Mouse (Mus musculus) erythroblast, embryonic 14.5 days (primary cell): ENCODE measurements around the gene Klhl29.

ENCODE experiments used
- GATA1 ChIP-seq: IDR thresholded peaks from 2 replicates; pipeline ENCODE4 v1.6.1; 2012; ENCODE audit warnings: low read length, inconsistent platforms, mixed read lengths
- TAL1 ChIP-seq: IDR thresholded peaks from 3 replicates; pipeline ENCODE4 v1.6.1; 2012; ENCODE audit warnings: low read length, inconsistent platforms, mixed read lengths

- TF ChIP-seq TAL1 (no peak), GATA1 (no peak)
These were observed 6.1 kb downstream of the Klhl29 start for GRCm38 (mm10) chr12:5369396-5369795.
